Mouse (Mus musculus) liver, embryonic 14.5 days (tissue): ENCODE data around the gene Mrpl22.

Experiments used
- CTCF ChIP-seq: IDR thresholded peaks from 2 replicates; pipeline ENCODE4 v1.5.1; 2016; ENCODE audit warnings: antibody characterized with exemption, low read depth, control low read depth
- EP300 ChIP-seq: IDR thresholded peaks from 2 replicates; pipeline ENCODE4 v1.6.1; 2016; ENCODE audit warnings: antibody characterized with exemption, low read depth

DNA sequence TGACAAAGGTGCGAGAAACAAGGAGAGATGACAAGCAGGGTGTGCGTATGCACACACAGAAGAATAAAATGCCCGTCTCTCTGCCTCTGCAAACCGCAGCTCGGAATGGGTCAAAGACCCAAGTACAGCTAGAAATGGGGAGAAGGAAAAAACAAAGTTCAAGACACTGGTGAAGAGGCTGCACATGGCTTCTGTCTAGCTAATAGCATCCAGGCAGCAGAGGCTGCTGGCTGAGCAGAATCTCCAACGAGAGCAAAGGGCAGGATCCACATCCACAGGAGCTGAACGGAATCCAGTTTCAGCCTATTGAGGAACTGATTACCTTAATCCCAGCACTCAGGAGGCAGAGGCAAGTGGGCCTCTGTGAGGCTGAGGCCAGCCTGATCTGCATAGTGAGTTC is 9.3 kb downstream of the Mrpl22 start:
- TF ChIP-seq CTCF (no peak), EP300 (no peak)
